Mouse (Mus musculus): ENCODE measurements around the gene Hoxb7. TPM values are rescaled to one million over a fixed set of nuclear protein-coding genes. Genes with fewer than 3 reads are reported as not detected.

Gene Hoxb7
- total RNA-seq, 2 experiments from 2014 or later, result not detected

DNA sequence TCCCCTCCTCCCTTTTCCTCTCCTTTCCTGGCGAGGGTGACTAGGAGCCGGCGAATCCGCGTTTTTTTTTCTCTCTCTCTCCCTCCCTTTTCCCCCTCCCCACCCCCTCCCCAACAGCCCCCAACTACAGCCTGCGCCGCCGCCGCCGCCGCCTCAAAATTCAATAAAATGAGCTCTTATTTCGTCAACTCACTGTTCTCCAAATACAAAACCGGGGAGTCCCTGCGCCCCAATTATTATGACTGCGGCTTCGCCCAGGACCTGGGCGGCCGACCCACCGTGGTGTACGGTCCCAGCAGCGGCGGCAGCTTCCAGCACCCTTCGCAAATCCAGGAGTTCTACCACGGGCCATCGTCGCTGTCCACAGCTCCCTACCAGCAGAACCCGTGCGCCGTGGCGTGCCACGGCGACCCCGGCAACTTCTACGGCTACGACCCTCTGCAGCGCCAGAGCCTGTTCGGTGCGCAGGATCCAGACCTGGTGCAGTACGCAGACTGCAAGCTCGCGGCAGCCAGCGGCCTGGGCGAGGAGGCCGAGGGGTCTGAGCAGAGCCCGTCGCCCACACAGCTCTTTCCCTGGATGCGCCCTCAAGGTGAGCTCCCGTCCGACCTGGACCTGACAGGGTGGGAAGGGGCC, 3.5 kb upstream of the Hoxb7 start:
- intact Hi-C loops (cut with DNase I), result no loop called here
- DNase-seq, result no peak

DNA sequence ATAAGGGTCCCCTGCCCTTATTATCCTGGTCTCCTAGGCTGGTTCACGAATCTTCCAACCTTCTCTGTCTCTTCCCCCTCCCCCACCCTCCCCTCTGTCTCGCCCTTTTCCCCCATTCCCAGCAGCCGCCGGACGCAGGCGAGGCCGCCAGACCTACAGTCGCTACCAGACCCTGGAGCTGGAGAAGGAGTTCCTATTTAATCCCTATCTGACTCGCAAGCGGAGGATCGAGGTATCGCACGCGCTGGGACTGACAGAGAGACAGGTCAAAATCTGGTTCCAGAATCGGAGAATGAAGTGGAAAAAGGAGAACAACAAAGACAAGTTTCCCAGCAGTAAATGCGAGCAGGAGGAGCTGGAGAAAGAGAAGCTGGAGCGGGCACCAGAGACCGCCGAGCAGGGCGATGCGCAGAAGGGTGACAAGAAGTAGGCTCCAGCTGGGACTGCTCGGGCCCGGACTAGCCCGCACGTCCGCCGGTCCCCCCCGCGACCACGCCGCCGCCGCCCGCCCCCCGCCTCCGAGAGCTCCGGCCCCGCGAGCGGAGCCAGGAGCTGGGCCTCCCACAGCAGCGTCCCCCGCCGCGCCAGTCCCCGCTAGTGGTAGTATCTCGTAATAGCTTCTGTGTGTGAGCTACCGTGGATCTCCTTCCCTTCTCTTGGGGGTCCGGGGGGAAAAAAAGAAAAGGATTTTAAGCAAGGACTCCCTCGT, 2.2 kb upstream of the Hoxb7 start:
- DNase-seq, result peak in 1 of 2 experiments; percentile 43
- intact Hi-C loops (cut with DNase I), result no loop called here

DNA sequence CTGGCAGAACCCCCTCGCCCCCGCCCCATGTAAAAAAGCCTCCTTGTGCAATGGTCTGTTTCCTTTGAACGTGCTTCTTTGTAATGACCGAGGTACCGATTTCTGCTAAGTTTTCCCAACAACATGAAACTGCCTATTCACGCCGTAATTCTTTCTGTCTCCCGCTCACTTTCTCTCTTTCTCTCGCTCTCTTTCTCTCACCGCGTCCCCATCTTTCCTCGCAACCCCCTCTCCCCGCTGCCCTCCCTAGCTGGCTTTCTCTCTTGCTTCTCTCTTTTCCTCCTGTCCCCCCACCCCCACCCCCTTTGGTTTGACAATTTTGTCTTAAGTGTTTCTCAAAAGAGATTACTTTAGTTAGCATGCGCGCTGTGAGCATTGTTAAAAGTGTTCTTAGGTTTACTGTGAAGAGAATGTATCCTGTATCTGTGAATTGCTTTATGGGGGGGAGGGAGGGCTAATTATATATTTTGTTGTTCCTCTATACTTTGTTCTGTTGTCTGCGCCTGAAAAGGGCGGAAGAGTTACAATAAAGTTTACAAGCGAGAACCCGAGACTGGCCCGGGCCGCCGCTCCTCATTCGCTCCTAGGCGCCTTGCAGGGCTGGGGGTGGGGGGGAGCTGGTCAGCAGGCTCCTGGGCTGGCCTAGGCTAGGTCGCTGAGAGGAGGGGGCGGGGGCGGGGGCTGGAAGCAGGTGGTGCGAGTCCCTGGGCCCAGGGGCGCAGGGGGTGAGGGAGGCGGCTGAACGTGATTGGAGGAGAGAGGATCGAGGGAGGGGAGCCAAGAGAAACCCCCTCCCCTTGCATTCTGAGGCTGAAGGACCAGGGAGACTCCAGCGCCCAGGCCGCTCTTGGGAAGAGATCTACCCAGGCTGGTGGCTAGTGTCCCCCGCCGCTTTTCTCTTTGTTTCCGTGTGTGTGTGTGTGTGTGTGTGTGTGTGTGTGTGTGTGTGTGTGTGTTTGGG, 1.4 kb upstream of the Hoxb7 start:
- intact Hi-C loops (cut with DNase I), result no loop called here
- DNase-seq, result no peak

DNA sequence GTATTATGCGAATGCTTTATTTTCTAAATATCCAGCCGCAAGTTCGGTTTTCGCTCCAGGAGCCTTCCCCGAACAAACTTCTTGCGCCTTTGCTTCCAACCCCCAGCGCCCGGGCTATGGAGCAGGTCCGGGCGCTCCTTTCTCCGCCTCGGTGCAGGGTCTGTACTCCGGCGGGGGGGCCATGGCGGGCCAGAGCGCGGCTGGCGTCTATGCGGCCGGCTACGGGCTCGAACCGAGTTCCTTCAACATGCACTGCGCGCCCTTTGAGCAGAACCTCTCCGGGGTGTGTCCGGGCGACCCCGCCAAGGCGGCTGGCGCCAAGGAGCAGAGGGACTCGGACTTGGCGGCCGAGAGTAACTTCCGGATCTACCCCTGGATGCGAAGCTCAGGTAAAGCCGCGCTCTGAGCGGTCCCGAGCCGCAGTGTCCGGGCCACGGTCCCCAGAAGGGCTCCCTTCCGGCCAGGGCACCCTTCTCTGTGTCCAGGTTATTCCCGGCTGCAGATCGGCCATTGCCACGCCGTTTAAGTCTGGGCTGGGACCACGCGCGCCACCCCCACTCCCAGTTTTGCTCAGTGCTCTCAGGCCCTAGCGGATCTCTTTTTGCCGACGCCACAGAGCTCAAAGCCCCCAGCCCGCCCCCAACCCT, 439 bp downstream of the Hoxb7 start:
- no peak for DNase-seq
- intact Hi-C loops (cut with DNase I), result no loop called here

DNA sequence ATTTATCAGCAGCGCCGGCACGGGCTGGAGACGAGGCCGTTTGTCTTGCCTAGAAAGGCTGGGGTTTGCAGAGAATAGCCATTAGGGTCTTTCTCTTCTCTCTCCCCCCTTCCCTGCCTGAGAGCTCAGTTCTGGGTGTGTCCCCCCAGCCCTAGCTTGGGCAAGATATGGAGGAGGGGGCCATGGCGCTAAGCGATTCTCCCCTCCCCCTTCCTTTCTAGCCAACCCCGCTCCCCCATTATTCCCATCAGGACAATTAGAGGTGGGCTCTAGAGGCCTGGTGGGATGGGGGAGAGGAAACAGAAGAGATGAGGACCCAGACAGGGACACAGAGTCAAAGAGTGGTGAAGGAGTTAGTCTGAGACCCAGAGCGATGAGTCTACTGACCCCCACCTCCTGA, 988 bp downstream of the Hoxb7 start:
- DNase-seq, result no peak
- intact Hi-C loops (cut with DNase I), result no loop called here

DNA sequence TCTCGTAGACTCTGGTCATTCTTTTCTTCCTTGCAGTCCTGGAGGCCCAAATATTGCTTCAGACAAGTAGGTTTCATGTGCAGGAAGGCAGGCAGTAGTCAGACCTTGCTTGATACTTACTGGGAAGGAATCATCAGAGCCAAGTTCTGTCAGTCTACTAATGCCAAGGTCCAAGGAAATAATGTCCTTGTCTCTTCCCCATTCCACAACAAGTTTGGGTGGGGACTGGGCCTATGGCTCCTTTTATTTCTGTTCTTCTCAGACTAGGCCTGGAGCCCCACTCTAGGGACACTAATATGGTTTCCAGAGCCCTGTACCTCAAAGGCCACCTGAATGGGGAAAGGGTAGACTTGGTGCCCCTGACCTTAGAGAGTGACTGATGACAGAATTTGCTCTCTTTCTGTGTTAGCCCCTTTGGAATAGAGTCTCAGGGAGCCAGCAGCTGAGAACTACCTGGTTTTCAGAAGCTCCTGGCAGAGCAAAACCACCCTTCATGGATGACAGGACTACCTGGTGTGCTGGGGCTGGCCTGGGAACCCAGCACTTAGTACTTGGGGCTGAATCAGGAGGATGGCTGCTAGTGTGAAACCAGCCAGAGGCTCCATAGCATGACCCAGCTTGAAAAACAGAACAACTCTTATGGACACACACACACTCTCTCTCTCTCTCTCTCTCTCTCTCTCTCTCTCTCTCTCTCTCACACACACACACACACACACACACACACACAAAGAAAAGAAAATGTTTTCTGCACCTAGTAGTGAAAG, 2.2 kb downstream of the Hoxb7 start:
- intact Hi-C loops (cut with DNase I), result no loop called here
- no peak for DNase-seq

DNA sequence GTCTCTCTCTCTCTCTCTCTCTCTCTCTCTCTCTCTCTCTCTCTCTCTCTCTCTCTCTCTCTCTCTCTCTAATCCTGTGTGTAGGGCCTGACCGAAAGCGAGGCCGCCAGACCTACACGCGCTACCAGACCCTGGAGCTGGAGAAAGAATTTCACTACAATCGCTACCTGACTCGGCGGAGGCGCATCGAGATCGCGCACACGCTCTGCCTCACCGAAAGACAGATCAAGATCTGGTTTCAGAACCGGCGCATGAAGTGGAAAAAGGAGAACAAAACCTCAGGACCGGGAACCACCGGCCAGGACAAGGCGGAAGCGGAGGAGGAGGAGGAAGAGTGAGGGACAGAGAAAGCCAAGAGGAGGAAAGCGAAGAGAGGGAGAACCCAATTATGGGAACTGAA, 2.9 kb downstream of the Hoxb7 start:
- DNase-seq, result no peak
- intact Hi-C loops (cut with DNase I), result no loop called here

DNA sequence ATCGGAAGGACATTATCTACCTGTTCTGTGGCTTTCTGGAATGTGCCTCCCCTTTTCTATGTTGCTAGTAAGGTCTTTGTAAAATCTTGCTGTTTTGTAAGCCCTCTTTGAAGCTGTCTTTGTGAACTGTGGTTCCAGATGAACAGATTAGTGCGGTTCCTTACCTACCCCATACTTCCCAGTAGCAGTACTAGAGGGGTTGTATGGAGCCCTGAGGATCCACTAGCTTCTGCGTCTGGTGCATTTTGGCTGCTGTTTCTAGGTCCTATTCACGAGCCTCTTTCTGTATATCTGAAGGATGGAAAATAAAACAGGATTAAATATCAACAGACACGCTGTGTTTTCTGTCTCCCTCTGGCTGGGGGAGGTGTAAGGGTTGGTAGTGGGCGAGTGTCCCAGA, 3.4 kb downstream of the Hoxb7 start:
- intact Hi-C loops (cut with DNase I), result no loop called here
- no peak for DNase-seq

DNA sequence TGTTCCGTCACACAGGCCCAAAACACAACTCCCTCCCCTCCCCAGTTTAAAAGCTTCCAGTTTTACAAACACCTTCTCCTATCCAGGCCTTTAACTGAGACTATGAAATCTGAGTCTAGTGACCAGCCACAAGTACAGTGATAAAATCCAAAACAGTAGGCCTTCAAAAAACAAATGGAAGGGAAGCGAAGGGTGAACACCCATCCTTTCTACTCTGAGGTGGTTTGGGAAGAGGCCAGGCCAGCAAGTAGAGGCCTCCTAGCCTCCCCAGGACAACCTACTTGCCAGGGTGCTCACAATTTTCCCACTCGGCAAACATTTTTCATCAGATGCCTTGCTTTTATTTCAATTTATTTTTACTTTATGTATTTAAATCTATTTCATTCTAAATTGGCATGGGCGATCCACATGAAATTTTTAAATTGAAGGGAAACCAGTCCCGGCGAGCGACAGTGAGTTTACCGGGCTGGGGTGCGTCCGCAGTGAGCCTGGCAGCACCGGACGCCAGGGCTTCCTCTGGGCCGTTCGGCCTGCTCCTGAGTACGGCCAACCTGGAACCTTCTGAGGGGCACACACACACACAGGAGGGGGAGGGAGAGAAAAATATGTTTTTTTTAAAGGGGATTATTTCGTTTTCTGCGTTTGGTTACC, 4.4 kb downstream of the Hoxb7 start:
- DNase-seq, result no peak
- intact Hi-C loops (cut with DNase I), result no loop called here

DNA sequence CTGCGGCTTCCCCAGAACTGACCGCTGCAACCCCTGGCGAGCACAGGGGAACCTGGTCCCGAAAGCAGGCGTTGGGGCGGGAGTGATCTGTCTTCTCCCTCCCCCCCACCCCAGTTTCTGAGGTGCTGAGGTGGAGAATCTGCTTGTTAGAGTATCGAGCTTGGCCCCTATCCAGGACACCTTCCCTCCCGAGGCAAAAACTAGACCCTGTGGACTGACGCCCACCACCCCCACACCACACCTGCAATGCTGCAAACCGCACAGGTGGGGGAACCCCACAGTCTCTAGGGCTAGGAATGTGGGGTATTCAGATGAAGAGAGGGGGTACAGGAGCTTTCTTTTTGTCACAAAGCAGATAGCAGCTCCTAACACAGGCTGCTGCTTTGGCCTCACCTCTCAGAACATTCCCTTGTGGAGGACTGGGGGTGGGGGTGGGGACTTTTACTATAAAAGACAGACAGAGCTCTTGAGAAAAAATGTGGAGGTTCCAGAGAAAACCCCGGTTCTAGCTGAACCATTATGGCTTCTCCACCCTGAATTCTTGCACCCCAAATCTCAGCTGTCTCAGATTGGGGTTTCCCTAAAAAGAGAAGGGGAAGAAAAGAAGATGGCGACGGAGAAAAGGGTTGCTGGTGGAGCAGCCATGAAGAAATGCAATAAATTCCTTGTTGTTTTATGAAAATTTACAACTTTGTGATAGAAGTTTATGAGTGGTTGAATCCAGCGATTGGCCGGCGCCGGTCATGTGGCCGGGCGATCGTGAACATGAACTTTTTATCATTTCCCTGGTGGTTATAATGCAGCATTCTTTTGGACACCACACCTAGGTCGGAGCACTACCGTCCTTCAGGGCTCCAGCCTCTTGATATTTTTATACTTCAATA, 5.5 kb downstream of the Hoxb7 start, which contains the start of gene Hoxb6:
Gene Hoxb6 (plus strand): TSS at position 796 of the 884 bp plus-strand sequence.
- intact Hi-C loops (cut with DNase I), result no loop called here
- no peak for DNase-seq

DNA sequence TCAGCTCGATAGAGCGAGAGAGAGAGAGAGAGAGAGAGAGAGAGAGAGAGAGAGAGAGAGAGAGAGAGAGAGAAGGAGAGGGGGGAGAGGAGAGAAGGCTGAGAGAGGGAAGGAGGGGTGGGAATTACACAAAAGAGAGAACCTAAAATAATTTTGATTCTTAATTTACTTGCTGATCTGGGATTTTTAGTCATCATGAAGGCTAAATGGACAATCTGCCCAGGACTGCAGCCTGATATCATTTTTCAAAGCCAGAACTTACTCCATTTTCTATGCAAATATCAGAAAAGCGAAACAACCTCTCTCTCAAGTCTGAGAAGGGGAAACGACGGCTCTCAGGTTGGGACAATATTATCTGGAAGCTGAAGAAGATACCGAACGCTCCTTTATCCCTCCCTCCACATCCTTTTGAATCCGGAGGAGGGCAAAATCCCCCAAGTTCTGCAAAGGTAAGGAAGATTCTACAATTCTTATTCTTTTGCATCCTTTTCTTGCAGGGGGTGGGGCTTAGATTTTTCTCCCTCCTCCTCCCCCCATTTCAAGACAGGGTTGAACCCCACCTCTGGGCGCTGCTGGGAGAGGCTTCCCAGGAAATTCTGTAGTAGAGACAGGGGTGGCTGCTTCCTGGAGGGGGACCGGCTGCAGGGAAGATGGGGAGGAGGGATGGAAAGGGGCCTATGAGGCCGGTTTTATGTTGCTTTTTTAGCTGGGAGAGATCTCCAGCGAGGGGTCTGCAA, 6.3 kb downstream of the Hoxb7 start:
- intact Hi-C loops (cut with DNase I), result no loop called here
- DNase-seq, result no peak

DNA sequence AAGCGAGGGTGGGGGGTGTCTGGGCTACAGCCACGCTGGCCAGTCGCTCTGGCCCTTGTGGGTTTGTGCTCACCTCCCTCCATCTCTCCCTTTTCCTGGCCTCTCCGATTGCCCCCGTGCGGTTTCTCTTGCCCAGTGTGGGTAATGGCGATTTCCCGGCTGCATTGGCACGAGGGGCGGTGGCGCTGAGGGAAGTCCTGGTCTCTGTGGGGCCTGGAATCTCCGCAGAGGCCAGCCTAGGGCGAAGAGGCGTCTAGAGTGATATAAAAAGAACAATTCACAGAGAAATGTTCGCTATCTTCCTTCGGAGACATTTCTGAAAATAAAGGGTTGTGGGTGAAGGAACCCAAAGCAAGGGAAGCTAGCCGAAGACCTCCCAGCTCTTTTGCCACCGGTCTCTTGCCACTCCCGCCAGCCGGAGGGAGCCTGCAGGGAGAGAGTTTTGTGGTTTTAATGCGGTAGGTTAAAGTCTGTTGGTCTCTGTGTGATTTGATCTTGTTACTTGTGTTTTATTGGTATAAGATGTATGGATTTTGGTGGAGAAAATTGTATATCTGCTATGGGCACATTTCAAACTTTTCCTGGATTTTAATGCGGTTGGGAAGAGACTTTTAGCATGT, 7.0 kb downstream of the Hoxb7 start:
- intact Hi-C loops (cut with DNase I), result no loop called here
- no peak for DNase-seq

DNA sequence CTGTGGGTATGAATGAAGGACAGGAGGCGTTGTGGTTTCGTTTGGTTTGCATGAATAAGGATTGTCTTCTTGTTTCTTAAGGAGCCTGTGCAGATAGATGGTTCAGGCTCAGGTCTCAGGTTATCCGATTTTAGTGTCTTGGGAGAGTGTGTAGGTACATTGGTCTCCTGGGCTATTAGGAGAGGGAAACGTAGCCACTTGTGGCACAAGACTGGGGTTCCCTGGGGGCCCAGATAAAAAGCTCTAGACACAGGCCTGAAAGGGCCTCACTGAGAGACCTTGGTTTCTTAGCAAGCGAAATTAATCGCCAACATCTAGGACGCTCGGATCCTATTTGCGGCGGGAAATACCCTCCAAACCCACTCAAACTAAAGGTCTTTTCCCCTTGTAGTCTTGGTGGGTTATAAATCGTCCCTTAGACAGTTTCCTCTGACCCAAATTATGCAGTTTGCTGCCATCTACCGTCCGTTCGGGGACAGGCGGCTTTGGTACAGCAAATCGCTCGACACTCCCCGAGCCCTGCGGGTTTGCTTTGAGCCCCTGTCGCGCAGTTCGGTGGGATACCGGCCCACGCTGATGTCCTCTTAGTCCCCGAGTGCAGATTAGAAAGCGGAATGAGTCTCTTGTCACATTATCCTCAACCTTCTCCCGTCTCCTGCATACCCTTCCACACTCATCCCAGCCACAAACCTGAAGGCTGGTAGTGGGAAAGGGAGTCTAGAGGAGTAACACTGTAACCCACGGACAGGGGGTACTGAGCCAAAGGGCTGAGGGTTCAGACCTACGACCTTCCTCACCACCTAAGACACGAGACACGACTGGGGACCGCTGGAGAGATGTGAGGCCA, 8.0 kb downstream of the Hoxb7 start:
- peak; percentile 73 to 86 for DNase-seq
- intact Hi-C loops (cut with DNase I), result loop anchor here (2.0 kb wide), 1 partner anchor 16 kb away; no protein-coding TSS in a partner anchor

DNA sequence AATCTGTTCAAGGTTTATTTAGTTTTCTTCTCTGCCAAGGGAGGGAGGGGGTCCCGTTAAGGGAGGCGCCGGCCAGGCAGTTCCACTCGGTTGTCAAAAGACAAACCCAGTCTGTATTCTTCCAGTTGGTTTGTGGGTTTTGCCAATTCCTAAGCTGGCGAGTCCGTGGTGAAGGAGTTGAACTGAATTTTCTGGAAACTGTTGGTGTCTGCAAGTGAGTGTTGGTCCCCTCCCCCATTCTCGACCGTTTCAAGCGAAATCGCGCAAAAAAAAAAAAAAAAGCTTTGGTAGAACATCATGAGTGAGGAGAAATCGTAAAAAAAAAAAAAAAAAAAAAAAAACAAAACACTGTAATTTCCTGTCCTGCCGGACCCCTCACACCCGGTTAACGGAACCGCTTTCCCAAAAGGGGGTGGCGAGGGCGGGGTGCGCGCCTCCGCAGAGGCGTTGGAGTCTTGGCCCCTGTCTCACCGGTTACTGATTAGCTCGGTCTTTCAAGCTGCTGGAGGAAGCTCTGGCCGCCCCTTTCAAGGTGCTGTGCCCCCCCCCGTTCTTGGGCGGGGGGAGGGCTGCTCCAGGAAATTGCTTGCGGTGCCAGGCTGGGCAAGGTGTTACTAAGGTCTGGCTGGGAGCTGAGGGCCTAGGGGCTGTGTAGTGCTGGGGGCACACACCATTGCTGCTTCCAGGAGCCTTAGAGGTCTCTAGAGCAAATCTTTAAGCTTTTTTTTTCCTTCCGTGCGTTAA, 8.8 kb downstream of the Hoxb7 start:
- intact Hi-C loops (cut with DNase I), result loop anchor here (2.0 kb wide), 1 partner anchor 16 kb away; no protein-coding TSS in a partner anchor
- DNase-seq, result no peak

DNA sequence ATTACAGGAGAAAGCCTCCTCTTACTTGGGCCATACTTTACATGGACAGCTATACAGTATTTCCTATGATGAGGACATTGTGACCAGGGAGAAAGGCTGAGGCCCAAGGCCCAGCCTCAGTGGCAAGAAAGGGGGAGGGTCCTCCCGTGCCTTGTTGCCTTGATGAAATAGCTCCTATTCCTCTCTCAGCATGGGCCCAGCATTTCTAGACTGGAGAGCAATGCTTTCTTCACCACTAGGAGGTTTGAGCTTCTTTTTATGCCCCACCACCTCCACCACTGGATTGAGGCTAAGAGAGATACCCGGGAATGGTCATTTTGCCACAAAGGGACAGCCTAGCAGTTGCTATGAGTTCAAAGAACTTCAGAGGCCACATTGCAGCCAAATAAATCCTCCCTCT, 10.6 kb downstream of the Hoxb7 start:
- intact Hi-C loops (cut with DNase I), result no loop called here
- DNase-seq, result no peak

DNA sequence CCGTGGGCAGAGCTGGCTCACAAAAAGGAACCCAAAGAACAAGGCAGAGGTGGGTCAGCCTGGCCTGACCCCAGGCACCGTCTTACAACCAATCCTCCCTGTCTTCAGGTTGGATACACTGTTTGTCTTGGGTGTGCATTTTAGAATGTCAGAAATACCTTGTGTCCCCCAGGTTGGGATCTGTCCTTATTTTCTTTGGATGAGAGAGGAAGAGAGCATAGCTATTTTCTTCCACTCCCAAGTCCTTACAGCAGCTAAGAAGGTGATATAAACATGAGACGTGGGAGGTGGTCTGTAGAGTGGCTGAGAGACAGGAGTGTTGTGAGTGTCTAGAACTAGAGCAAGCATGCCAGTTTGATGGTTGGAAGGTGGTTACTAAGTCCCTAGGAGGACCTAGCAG, 11.0 kb downstream of the Hoxb7 start:
- intact Hi-C loops (cut with DNase I), result no loop called here
- DNase-seq, result no peak

Data from heart, postnatal 10 days (tissue).